Mouse (Mus musculus) heart, adult 2 months (tissue): ENCODE measurements around the gene Thsd4.

Experiments
- CTCF ChIP-seq: fragments of 200-600 bp; IDR thresholded peaks from 2 replicates; pipeline ENCODE4 v1.8.1; 2022; ENCODE audit warnings: antibody characterized with exemption, mild to moderate bottlenecking, moderate library complexity
- POLR2A ChIP-seq: fragments of 200-500 bp; IDR thresholded peaks from 2 replicates; pipeline ENCODE4 v1.6.1; 2011; ENCODE audit warnings: mild to moderate bottlenecking, low read depth, low read length, control low read depth; ENCODE audit not compliant: insufficient read depth

- TF ChIP-seq CTCF = no peak
- TF ChIP-seq POLR2A = no peak
Measured at GRCm38 (mm10) chr9:59965046-59965445, 556.8 kb downstream of the Thsd4 start.
